Mouse (Mus musculus): ENCODE measurements around the gene Sertad4. TPM values are rescaled to one million over a fixed set of nuclear protein-coding genes. Genes with fewer than 3 reads are reported as not detected.

Sertad4 gene
- polyA plus RNA-seq (2014; fragmentation: Nextera tagmentation; extraction: Ambion mirVana), result 17.2 and 17.3 TPM in 2 replicates

- Histone ChIP-seq H3K4me2 (ENCODE audit: low read depth, low read length, severe bottlenecking) (peak within 1 kb of the TSS; percentile 98), H3K4me3 (ENCODE audit: low read depth, low read length) (peak within 1 kb of the TSS; percentile 78), H3K9ac (ENCODE audit: low read length) (peak within 1 kb of the TSS; percentile 87), H3K4me1 (replicated peaks; ENCODE audit: control insufficient read depth, insufficient read depth, low read length) (peaks cover 27% of the 10 kb centered on the region), H3K27me3 (ENCODE audit: control insufficient read depth, insufficient read depth, low read length) (peaks cover 35% of the 10 kb centered on the region), H3K9me3 (ENCODE audit: control insufficient read depth, low read length) (no peaks in the 10 kb centered on the region), H3K27ac (ENCODE audit: low read depth, low read length) (peak within 1 kb of the TSS; percentile 84), H3K36me3 (ENCODE audit: control insufficient read depth, insufficient read depth, low read length) (no peaks in the 10 kb centered on the region)
- 1% methylated on average over 73 of the region's 75 CpGs for WGBS
- ATAC-seq (replicated peaks; ENCODE audit: low FRiP score), result peak; percentile 63
- DNase-seq (ENCODE audit: low spot score), result peak; percentile 86
Observed at GRCm38 (mm10) chr1:192855474-192856230, at the start of gene Sertad4. TSS of gene Sertad4 (minus strand) at chr1:192855756.

GRCm38 (mm10) chr1:192901516-192901915, 46.0 kb upstream of the Sertad4 start:
- H3K9ac ChIP-seq (ENCODE audit: low read length), result no peak overlapping the region
- H3K4me1 ChIP-seq (replicated peaks; ENCODE audit: control insufficient read depth, insufficient read depth, low read length), result no peaks in the 10 kb centered on the region
- no peak overlapping the region for H3K4me3 ChIP-seq (ENCODE audit: low read depth, low read length)
- H3K36me3 ChIP-seq (ENCODE audit: control insufficient read depth, insufficient read depth, low read length), result no peaks in the 10 kb centered on the region
- H3K9me3 ChIP-seq (ENCODE audit: control insufficient read depth, low read length), result no peaks in the 10 kb centered on the region
- 83% methylated on average over 2 of the region's 2 CpGs for WGBS
- ATAC-seq (replicated peaks; ENCODE audit: low FRiP score) (no peak), DNase-seq (ENCODE audit: low spot score) (no peak)
- no peak overlapping the region for H3K4me2 ChIP-seq (ENCODE audit: low read depth, low read length, severe bottlenecking)
- H3K27ac ChIP-seq (ENCODE audit: low read depth, low read length), result no peak overlapping the region
- no peaks in the 10 kb centered on the region for H3K27me3 ChIP-seq (ENCODE audit: control insufficient read depth, insufficient read depth, low read length)

GRCm38 (mm10) chr1:192900913-192901312, 45.4 kb upstream of the Sertad4 start:
- H3K9ac ChIP-seq (ENCODE audit: low read length), result no peak overlapping the region
- H3K4me2 ChIP-seq (ENCODE audit: low read depth, low read length, severe bottlenecking), result no peak overlapping the region
- no peak overlapping the region for H3K27ac ChIP-seq (ENCODE audit: low read depth, low read length)
- no peaks in the 10 kb centered on the region for H3K9me3 ChIP-seq (ENCODE audit: control insufficient read depth, low read length)
- WGBS, result 84% methylated on average over 3 of the region's 3 CpGs
- DNase-seq (ENCODE audit: low spot score) (no peak), ATAC-seq (replicated peaks; ENCODE audit: low FRiP score) (no peak)
- H3K27me3 ChIP-seq (ENCODE audit: control insufficient read depth, insufficient read depth, low read length), result no peaks in the 10 kb centered on the region
- H3K4me3 ChIP-seq (ENCODE audit: low read depth, low read length), result no peak overlapping the region
- no peaks in the 10 kb centered on the region for H3K36me3 ChIP-seq (ENCODE audit: control insufficient read depth, insufficient read depth, low read length)
- no peaks in the 10 kb centered on the region for H3K4me1 ChIP-seq (replicated peaks; ENCODE audit: control insufficient read depth, insufficient read depth, low read length)

GRCm38 (mm10) chr1:192898742-192899141, 43.2 kb upstream of the Sertad4 start:
- Histone ChIP-seq H3K27ac (ENCODE audit: low read depth, low read length) (no peak overlapping the region), H3K4me3 (ENCODE audit: low read depth, low read length) (no peak overlapping the region), H3K9me3 (ENCODE audit: control insufficient read depth, low read length) (no peaks in the 10 kb centered on the region), H3K36me3 (ENCODE audit: control insufficient read depth, insufficient read depth, low read length) (no peaks in the 10 kb centered on the region), H3K4me1 (replicated peaks; ENCODE audit: control insufficient read depth, insufficient read depth, low read length) (no peaks in the 10 kb centered on the region), H3K9ac (ENCODE audit: low read length) (no peak overlapping the region), H3K27me3 (ENCODE audit: control insufficient read depth, insufficient read depth, low read length) (no peaks in the 10 kb centered on the region), H3K4me2 (ENCODE audit: low read depth, low read length, severe bottlenecking) (no peak overlapping the region)
- ATAC-seq (replicated peaks; ENCODE audit: low FRiP score), result no peak
- 9% methylated on average over 2 of the region's 2 CpGs for WGBS
- no peak for DNase-seq (ENCODE audit: low spot score)

GRCm38 (mm10) chr1:192897218-192897617, 41.7 kb upstream of the Sertad4 start:
- no peak for DNase-seq (ENCODE audit: low spot score)
- no peak overlapping the region for H3K27ac ChIP-seq (ENCODE audit: low read depth, low read length)
- WGBS, result 71% methylated on average over 10 of the region's 10 CpGs

GRCm38 (mm10) chr1:192896076-192896475, 40.5 kb upstream of the Sertad4 start:
- H3K4me1 ChIP-seq (replicated peaks; ENCODE audit: control insufficient read depth, insufficient read depth, low read length), result no peaks in the 10 kb centered on the region
- no peak overlapping the region for H3K4me3 ChIP-seq (ENCODE audit: low read depth, low read length)
- no peak overlapping the region for H3K27ac ChIP-seq (ENCODE audit: low read depth, low read length)
- H3K36me3 ChIP-seq (ENCODE audit: control insufficient read depth, insufficient read depth, low read length), result no peaks in the 10 kb centered on the region
- 92% methylated on average over 3 of the region's 3 CpGs for WGBS
- no peak overlapping the region for H3K4me2 ChIP-seq (ENCODE audit: low read depth, low read length, severe bottlenecking)
- DNase-seq (ENCODE audit: low spot score) (no peak), ATAC-seq (replicated peaks; ENCODE audit: low FRiP score) (no peak)
- no peaks in the 10 kb centered on the region for H3K9me3 ChIP-seq (ENCODE audit: control insufficient read depth, low read length)
- H3K9ac ChIP-seq (ENCODE audit: low read length), result no peak overlapping the region
- no peaks in the 10 kb centered on the region for H3K27me3 ChIP-seq (ENCODE audit: control insufficient read depth, insufficient read depth, low read length)

More at GRCm38 (mm10) chr1:192897218-192897617, 41.7 kb upstream of the Sertad4 start:
- Histone ChIP-seq H3K9me3 (ENCODE audit: control insufficient read depth, low read length) (no peaks in the 10 kb centered on the region), H3K36me3 (ENCODE audit: control insufficient read depth, insufficient read depth, low read length) (no peaks in the 10 kb centered on the region), H3K4me1 (replicated peaks; ENCODE audit: control insufficient read depth, insufficient read depth, low read length) (no peaks in the 10 kb centered on the region), H3K9ac (ENCODE audit: low read length) (no peak overlapping the region), H3K4me3 (ENCODE audit: low read depth, low read length) (no peak overlapping the region), H3K4me2 (ENCODE audit: low read depth, low read length, severe bottlenecking) (no peak overlapping the region), H3K27me3 (ENCODE audit: control insufficient read depth, insufficient read depth, low read length) (no peaks in the 10 kb centered on the region)
- no peak for ATAC-seq (replicated peaks; ENCODE audit: low FRiP score)

- WGBS, result 86% methylated on average over 3 of the region's 3 CpGs
- Histone ChIP-seq H3K9ac (ENCODE audit: low read length) (no peak overlapping the region), H3K36me3 (ENCODE audit: control insufficient read depth, insufficient read depth, low read length) (no peaks in the 10 kb centered on the region), H3K4me3 (ENCODE audit: low read depth, low read length) (no peak overlapping the region), H3K4me1 (replicated peaks; ENCODE audit: control insufficient read depth, insufficient read depth, low read length) (no peaks in the 10 kb centered on the region), H3K9me3 (ENCODE audit: control insufficient read depth, low read length) (no peaks in the 10 kb centered on the region), H3K27ac (ENCODE audit: low read depth, low read length) (no peak overlapping the region), H3K27me3 (ENCODE audit: control insufficient read depth, insufficient read depth, low read length) (no peaks in the 10 kb centered on the region), H3K4me2 (ENCODE audit: low read depth, low read length, severe bottlenecking) (no peak overlapping the region)
- ATAC-seq (replicated peaks; ENCODE audit: low FRiP score) (no peak), DNase-seq (ENCODE audit: low spot score) (no peak)
Observed at GRCm38 (mm10) chr1:192890716-192891115, 35.2 kb upstream of the Sertad4 start.

- ATAC-seq (replicated peaks; ENCODE audit: low FRiP score), result no peak
- Histone ChIP-seq H3K27me3 (ENCODE audit: control insufficient read depth, insufficient read depth, low read length) (no peaks in the 10 kb centered on the region), H3K27ac (ENCODE audit: low read depth, low read length) (no peak overlapping the region), H3K9ac (ENCODE audit: low read length) (no peak overlapping the region), H3K4me2 (ENCODE audit: low read depth, low read length, severe bottlenecking) (no peak overlapping the region), H3K4me3 (ENCODE audit: low read depth, low read length) (no peak overlapping the region), H3K9me3 (ENCODE audit: control insufficient read depth, low read length) (no peaks in the 10 kb centered on the region), H3K36me3 (ENCODE audit: control insufficient read depth, insufficient read depth, low read length) (no peaks in the 10 kb centered on the region), H3K4me1 (replicated peaks; ENCODE audit: control insufficient read depth, insufficient read depth, low read length) (no peaks in the 10 kb centered on the region)
- WGBS, result 75% methylated on average over 2 of the region's 2 CpGs
- no peak for DNase-seq (ENCODE audit: low spot score)
Observed at GRCm38 (mm10) chr1:192882617-192883295, 27.2 kb upstream of the Sertad4 start.
